Mouse (Mus musculus) kidney, adult 18-20 months (tissue): Measurements from ENCODE around the gene Zfp580.

Experiments
- DNase-seq: peaks from one replicate; pipeline ENCODE4 v3.0.0; 2021

Zfp580 gene

GRCm38 (mm10) chr7:5036136-5036535 is 15.2 kb upstream of the Zfp580 start:
- DNase-seq = no peak

DNA sequence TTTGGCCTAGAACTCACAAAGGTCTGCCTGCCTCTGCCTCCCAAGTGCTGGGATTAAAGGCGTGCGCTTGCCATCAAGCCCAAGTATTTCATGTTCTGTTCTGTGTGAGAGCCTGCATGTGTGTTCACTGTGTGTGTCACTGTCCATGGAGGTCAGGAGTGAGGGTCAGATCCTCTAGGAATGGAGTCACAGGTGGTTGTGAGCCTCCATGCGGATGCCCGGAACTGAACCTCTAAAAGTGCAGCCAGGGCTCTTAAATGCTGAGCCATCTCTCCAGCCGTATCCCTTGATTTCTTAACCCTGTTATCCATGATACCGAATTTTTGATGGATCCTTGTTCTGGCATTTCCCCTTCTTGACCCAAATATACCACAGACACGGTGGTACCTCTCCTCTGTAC is 14.3 kb upstream of the Zfp580 start:
- no peak for DNase-seq

DNA sequence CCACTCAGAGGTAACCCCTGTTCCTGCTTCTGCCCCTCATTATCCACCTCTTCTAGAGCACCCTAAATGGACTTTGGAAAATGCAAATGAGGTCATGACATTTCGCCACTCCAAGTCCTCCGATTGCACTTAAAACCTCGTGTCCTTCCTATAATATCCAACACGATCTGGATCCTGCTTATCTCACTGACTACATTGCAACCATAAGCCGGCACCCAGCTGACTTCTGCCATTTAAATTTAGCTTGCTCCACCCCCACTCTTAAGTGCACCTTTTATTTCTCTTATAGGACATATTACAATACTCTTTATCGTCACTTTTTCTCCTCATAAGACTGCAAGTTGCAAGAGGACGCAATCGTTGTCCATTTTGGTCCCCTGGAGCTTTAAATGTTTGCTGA is 13.9 kb upstream of the Zfp580 start:
- no peak for DNase-seq

- peak; percentile 97 for DNase-seq
Measured at GRCm38 (mm10) chr7:5038109-5038732, 13.1 kb upstream of the Zfp580 start, which contains the start of gene Zfp784. TSS of gene Zfp784 (minus strand) at chr7:5038446.

DNA sequence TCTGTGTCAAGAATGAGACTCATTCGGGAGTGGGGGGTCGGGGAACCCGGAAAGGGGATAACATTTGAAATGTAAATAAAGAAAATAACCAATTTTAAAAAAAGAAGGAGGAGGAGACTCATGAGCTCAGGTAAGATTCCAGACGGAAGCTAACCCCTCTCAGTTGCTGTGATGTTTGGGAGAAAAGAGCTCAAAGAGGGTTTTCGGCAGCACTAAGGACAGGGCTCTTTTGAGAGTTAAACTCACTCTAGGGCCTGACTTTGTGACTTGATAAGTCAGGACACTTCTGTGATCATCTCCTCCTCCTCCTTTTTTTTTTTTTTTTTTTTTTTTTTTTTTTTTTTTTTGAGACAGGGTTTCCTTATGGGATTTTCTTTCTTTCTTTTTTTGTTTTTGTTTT is 12.4 kb upstream of the Zfp580 start:
- no peak for DNase-seq

- no peak for DNase-seq
Measured at GRCm38 (mm10) chr7:5044981-5045380, 6.4 kb upstream of the Zfp580 start.

DNA sequence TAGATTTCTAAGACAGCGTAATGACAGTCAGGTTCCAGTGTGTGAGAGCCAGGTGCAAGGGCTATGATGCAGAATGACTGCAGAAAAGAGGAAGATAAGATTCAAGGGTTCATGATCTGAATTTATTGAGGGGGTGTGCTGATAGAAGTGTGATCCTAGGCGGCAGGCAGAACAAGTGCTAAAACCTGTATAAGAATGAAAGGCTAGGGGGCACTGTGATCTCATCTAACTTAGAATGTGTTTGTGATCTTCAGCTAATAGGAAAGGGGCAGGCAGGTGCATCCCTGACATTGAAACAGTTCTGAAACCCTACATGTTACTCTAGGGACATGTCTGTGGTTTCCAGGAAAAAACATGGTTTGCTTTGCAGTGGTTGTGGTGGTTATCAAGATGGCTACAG is 5.2 kb upstream of the Zfp580 start:
- no peak for DNase-seq

GRCm38 (mm10) chr7:5047313-5047712 is 4.0 kb upstream of the Zfp580 start:
- peak; percentile 27 for DNase-seq

DNA sequence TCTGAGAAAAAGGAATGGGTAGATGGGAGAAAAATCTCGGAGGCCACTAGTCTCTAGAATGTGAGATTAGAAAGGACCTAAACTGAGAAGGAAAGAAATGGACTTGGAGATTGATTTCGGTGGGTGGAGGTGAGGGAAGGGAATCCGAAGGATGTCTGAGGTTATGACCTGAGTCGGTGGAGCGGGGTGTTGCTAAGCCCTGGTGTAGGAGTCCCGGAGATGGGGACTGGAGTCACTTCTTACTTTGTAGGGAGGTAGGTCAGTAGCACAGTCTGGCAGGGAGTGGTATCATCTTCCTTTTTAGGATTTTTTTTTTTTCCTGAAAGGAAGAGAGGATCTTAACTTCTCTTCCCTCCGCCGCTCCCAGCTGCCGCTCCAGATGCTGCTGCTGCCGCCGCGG is 1.1 kb downstream of the Zfp580 start:
- DNase-seq = no peak

GRCm38 (mm10) chr7:5052931-5053343 is 1.6 kb downstream of the Zfp580 start:
- no peak for DNase-seq

DNA sequence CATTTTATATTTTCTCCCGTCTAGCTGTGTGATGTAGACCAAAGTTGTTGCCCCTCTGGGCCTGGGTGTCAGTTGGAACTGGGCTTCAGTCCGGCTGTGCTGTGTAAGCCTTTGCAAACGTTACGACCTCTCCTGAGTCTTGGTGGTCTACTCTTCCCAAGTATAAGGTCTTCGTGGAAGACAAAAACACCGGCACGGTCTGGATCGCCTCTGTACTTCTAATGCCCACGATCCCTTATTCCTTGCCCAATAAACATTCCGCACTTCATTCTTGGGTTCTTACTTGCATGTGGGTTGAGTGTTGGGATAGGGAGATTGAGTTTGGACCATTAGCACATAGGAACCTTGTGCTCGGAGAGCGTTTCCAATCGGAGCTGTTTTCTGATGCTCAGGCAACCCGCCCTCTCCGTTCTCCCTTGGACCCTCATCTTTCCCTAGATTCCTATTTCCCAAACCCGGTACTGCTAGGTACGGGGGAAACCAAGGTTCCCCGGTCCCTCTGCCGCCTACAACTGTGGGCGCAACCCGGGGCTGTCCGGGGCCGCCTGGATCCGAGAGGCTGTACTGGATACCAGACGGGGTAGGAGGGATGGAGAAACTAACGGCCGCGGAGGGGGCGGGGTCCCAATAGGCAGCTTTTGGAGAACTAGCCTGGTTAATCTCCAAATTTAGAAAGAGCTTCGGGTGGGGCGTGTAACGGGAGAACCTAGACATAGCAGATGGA is 2.3 kb downstream of the Zfp580 start:
- no peak for DNase-seq

DNA sequence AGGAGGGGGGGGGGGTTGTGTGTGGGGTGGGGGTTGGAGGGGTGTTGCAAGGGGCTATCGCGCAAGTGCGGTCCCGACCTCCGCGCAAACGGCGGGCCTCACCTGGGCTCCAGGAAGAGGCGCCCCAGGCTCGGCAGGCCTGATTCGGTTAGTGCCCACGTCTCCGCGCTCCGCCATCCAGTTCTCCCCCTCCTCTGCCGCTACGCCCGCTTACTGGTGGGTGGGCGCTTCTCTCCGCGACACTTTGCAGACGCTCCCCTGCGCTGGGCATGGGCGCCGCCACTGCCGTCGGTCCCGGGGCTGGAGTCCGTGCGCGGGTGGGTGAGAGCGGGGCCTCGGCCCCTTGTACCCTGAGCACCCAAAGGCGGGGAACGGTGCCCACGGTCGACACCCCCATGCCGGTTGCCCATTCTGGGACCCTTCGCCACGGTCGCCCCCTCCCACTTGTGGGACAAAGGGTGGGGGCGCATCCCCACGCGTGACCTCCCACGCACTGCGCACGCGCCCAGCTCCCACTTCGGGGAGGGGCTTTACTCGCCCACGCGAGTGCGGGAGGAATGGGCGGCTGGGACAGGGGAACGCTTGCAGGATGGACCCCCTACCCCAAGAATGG is 5.4 kb downstream of the Zfp580 start:
- no peak for DNase-seq

DNA sequence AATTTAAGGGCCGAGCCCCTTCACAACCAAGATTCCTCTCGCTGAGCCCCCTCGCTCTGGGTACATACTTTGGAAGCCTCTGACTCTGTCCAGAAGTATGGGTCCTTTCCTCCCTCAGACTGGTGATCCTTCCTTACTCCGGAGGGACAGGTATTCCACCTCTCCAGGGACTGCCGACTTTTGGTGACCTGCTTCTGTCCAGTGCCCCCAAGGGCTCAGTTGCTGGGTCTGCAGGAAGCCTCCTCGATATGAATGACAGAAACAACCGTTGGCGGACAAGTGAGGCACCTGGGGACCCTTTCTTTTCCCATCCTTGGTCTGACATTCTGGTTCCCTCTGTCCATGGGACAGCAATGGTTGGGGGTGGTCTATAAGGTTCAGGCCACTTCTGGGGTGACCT is 6.0 kb downstream of the Zfp580 start:
- no peak for DNase-seq

DNA sequence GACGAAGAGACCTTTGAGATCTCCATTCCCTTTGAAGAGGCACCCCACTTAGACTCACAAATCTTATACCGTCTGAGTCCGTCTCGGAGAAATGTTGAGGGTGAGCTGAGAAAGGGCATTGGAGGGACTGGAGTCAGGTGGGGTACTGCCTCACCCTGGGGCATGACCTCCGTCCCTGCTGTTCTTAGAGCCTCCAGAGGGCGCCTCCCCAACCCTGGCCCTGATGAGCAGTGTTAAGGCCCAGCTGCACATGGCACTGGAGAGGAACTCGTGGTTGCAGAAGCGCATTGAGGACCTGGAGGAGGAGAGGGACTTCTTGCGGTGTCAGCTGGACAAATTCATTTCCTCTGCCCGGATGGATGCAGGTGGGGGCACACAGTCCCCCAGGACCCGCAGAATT is 6.5 kb downstream of the Zfp580 start:
- DNase-seq = no peak

GRCm38 (mm10) chr7:5058631-5059030 is 7.3 kb downstream of the Zfp580 start:
- DNase-seq = no peak

GRCm38 (mm10) chr7:5059421-5059820 is 8.1 kb downstream of the Zfp580 start:
- no peak for DNase-seq

GRCm38 (mm10) chr7:5060239-5060731 is 8.9 kb downstream of the Zfp580 start:
- DNase-seq = peak; percentile 83

GRCm38 (mm10) chr7:5060944-5061773 is 9.8 kb downstream of the Zfp580 start:
- DNase-seq = peak; percentile 99

DNA sequence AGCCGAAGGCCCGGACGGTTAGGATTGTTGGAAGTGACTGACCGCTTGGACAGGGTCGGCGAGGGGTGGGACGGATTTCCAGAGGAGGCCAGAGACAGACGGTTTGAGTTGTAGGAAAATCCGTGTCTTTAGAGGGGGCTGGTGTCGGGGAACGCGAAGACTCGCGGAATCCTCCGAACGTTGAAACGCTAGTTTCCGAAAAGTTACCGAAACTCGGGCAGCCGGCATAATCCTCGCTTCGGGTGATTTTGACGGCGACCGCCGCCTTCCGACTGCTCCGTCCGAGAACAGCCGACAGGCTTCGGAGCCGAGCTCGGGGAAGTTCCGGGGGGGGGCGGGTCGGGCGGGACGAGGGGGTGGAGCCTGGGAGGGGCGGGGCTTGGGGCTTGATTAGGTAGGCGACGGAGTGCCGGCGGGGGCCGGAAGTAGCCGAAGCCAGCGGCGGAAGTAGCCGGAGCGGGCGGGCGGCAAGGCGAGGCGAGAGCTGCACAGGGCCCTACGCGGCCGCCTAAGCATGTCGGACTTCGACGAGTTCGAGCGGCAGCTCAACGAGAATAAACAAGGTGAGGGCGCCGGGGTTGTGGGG is 10.5 kb downstream of the Zfp580 start, which contains the start of gene U2af2:
TSS of gene U2af2 (plus strand) at position 370 of the 586 bp plus-strand sequence.
- peak; percentile 94 for DNase-seq

DNA sequence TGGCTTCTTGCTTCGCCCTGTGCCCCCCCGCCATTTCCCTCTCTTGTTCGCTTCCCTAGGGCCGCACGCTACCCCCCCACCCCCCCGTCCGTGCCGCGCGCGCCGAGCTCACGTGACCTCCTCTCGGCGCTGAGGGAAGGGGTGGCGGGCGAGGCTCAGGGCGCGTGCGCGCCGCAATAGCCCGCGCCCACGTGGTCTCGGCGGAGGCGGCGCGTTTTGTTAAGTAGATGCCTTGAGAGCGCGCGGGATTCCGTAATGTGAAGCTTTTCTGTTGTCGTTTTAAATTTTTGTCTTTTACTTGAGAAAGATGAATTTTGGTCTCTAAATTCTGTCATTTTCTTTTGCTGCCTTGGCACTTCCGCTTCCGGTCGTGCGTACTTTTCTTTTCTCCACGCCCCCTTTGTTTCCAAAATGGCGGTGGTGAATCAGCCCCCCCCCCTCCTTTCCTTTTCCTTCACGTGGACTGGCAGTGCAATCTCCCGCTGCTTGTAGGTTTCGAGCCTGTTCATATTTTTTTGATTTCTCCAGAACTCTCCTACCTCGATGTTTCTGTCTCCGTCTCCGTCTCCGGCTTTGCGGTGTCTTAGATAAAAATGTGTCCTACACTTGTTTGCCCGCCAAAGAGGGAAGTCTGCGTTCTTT is 11.1 kb downstream of the Zfp580 start:
- no peak for DNase-seq

GRCm38 (mm10) chr7:5064886-5065285 is 13.5 kb downstream of the Zfp580 start:
- no peak for DNase-seq

DNA sequence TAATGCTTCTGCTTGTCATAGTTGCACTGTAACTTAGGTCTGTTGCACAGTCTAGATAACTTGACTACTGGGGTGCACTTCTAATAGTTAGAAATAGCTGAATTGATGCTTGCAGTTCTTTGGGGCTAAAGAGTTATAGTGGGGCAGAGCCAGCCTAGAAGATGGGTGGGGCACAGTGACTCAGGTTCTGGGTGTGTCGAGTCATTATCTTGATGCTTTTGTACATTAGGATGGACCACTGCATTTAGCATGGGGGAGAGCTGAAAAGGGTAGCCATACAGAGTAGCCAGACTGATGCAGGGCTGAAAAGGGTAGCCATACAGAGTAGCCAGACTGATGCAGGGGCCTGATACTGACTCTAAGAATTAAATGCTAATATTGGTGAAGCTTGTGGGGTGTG is 22.2 kb downstream of the Zfp580 start:
- DNase-seq = no peak
